Mouse (Mus musculus): ENCODE results near the gene Kansl1l.

DNA sequence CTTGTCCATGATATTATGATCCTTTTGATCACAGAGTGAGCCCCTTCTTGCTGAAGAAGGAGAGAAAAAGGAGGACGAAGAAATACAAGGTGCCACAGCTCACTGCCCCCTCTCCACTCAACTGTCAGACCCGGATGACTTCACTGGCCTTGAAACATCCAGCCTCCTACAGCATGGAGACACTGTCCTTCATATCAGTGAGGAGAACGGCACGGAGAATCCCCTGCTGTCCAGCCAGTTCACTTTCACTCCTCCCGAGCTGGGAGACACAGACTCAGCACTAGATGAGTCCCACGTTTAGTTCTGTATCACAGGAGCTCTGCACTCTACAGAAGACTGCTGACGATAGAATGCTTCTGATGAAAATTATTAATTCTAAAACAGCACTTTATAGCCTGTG, 122.1 kb downstream of the Kansl1l start:
- TF ChIP-seq CTCF (IDR thresholded peaks at IDR 0.05; ENCODE audit: low read depth, low read length): no peak
- TF ChIP-seq POLR2A (IDR thresholded peaks at IDR 0.05; ENCODE audit: borderline replicate concordance, low read depth, low read length): no peak

Measured in bone marrow macrophage, adult 2 months (primary cell).